Mouse (Mus musculus) spleen, embryonic (tissue): Measurements from ENCODE around the gene Snrpa.
"Not testable (repeated sequence)": the region's sequence is repeated elsewhere in the genome, so short reads cannot be mapped to it uniquely, and the experiment has no call there.

ENCODE experiments used
- CTCF ChIA-PET: fragments of 350-600 bp; sonication (Branson Sonifier 250); formaldehyde crosslinking; loops from one replicate; lab custom pipeline; 2022; lab: Charles Lee

The Snrpa gene

GRCm38 (mm10) chr7:27195681-27196611 lies at the start of gene Snrpa, which contains the start of gene BC024978:
Snrpa (minus strand) TSS chr7:27196271.
BC024978 (plus strand) TSS chr7:27195781.
- CTCF ChIA-PET = no interaction called here

- CTCF ChIA-PET = not testable (repeated sequence)
Measured at GRCm38 (mm10) chr7:27244088-27244487, 48.0 kb upstream of the Snrpa start.

- CTCF ChIA-PET = no interaction called here
Measured at GRCm38 (mm10) chr7:27243211-27243610, 47.1 kb upstream of the Snrpa start.

GRCm38 (mm10) chr7:27238568-27238967 lies 42.5 kb upstream of the Snrpa start:
- CTCF ChIA-PET = interaction anchor here (0.5 kb wide), 1 partner anchor 94 kb away, joined by 4 read pairs; no protein-coding TSS in a partner anchor

GRCm38 (mm10) chr7:27237527-27237926 lies 41.5 kb upstream of the Snrpa start:
- CTCF ChIA-PET = interaction anchor here (0.6 kb wide), 1 partner anchor 13 kb away, joined by 4 read pairs; no protein-coding TSS in a partner anchor

GRCm38 (mm10) chr7:27235726-27236125 lies 39.7 kb upstream of the Snrpa start:
- CTCF ChIA-PET = no interaction called here

- CTCF ChIA-PET = interaction anchor here (0.9 kb wide), 1 partner anchor 1753 kb away, joined by 9 read pairs; no protein-coding TSS in a partner anchor
Measured at GRCm38 (mm10) chr7:27233300-27233699, 37.2 kb upstream of the Snrpa start.

GRCm38 (mm10) chr7:27232781-27233281 lies 36.8 kb upstream of the Snrpa start, which contains the start of gene Coq8b:
Coq8b (plus strand) TSS chr7:27233023.
- CTCF ChIA-PET = interaction anchor here (0.6 to 0.9 kb wide), 2 partner anchors 430 to 1753 kb away, joined by 9 read pairs; no protein-coding TSS in a partner anchor

- CTCF ChIA-PET = interaction anchor here (0.6 kb wide), 1 partner anchor 135 kb away, joined by 7 read pairs; no protein-coding TSS in a partner anchor
Measured at GRCm38 (mm10) chr7:27231693-27232331, 35.7 kb upstream of the Snrpa start.

GRCm38 (mm10) chr7:27230781-27231180 lies 34.7 kb upstream of the Snrpa start:
- CTCF ChIA-PET = interaction anchor here (0.6 kb wide), 1 partner anchor 136 kb away, joined by 7 read pairs; no protein-coding TSS in a partner anchor

- CTCF ChIA-PET = no interaction called here
Measured at GRCm38 (mm10) chr7:27228865-27229264, 32.8 kb upstream of the Snrpa start.

GRCm38 (mm10) chr7:27228281-27228821 lies 32.3 kb upstream of the Snrpa start, which contains the start of gene Itpkc:
Itpkc (minus strand) TSS chr7:27228661.
- CTCF ChIA-PET = no interaction called here

- CTCF ChIA-PET = interaction anchor here (0.6 kb wide), 1 partner anchor 180 kb away, joined by 4 read pairs; no protein-coding TSS in a partner anchor
Measured at GRCm38 (mm10) chr7:27227676-27228075, 31.6 kb upstream of the Snrpa start.

- CTCF ChIA-PET = interaction anchor here (0.6 kb wide), 1 partner anchor 180 kb away, joined by 4 read pairs; no protein-coding TSS in a partner anchor
Measured at GRCm38 (mm10) chr7:27227276-27227675, 31.2 kb upstream of the Snrpa start.

- CTCF ChIA-PET = interaction anchor here (0.6 kb wide), 1 partner anchor 1549 kb away, joined by 3 read pairs; no protein-coding TSS in a partner anchor
Measured at GRCm38 (mm10) chr7:27224877-27225575, 29.0 kb upstream of the Snrpa start.

GRCm38 (mm10) chr7:27222538-27222937 lies 26.5 kb upstream of the Snrpa start:
- CTCF ChIA-PET = interaction anchor here (0.6 kb wide), 1 partner anchor 1070 kb away, joined by 3 read pairs; no protein-coding TSS in a partner anchor

GRCm38 (mm10) chr7:27221939-27222338 lies 25.9 kb upstream of the Snrpa start:
- CTCF ChIA-PET = no interaction called here

- CTCF ChIA-PET = interaction anchor here (0.6 kb wide), 1 partner anchor 218 kb away, joined by 3 read pairs; no protein-coding TSS in a partner anchor
Measured at GRCm38 (mm10) chr7:27219937-27220336, 23.9 kb upstream of the Snrpa start.

- CTCF ChIA-PET = no interaction called here
Measured at GRCm38 (mm10) chr7:27218586-27218985, 22.5 kb upstream of the Snrpa start.

- CTCF ChIA-PET = no interaction called here
Measured at GRCm38 (mm10) chr7:27212626-27213025, 16.6 kb upstream of the Snrpa start.
